Mouse (Mus musculus) small intestine, adult 2 months (tissue): ENCODE measurements at regions not wholly inside any gene's neighbourhood (a gene's known extent, or its start where the extent isn't known, plus 50 kb on each side); places are given as distances from the start of the nearest gene placed in this dataset.

Experiments
- CTCF ChIP-seq: fragments of 200-500 bp; IDR thresholded peaks from 2 replicates; pipeline ENCODE4 v1.5.1; 2012; ENCODE audit warnings: low read depth, mild to moderate bottlenecking, control low read depth, inconsistent platforms, low read length, moderate library complexity, mixed read lengths; ENCODE audit not compliant: insufficient replicate concordance, insufficient read length; ENCODE audit errors: extremely low read depth
- POLR2A ChIP-seq: fragments of 200-500 bp; IDR thresholded peaks from 2 replicates; pipeline ENCODE4 v1.6.1; 2012; ENCODE audit warnings: low read depth, mild to moderate bottlenecking, control low read depth, inconsistent platforms, low read length, moderate library complexity

- TF ChIP-seq POLR2A, result no peak
- no peak for TF ChIP-seq CTCF
Measured at GRCm38 (mm10) chr13:73091886-73092285, 168.4 kb upstream of the Irx4 start.
